Mouse (Mus musculus) brain, embryonic 14.5 days (tissue): ENCODE results near the gene 4931440F15Rik.

Source experiments
- CTCF ChIP-seq: fragments of 200-500 bp; IDR thresholded peaks from 2 replicates; pipeline ENCODE4 v1.5.1; 2012; ENCODE audit warnings: inconsistent platforms, mild to moderate bottlenecking, moderate library complexity, borderline replicate concordance; ENCODE audit not compliant: insufficient read depth, insufficient read length; ENCODE audit errors: extremely low read depth
- POLR2A ChIP-seq: fragments of 200-500 bp; IDR thresholded peaks from 2 replicates; pipeline ENCODE4 v1.6.1; 2012; ENCODE audit warnings: mild to moderate bottlenecking, inconsistent platforms, borderline replicate concordance; ENCODE audit not compliant: poor library complexity, insufficient read depth, insufficient read length, severe bottlenecking; ENCODE audit errors: extremely low read depth

GRCm38 (mm10) chr11:29801432-29802427 lies 23.7 kb downstream of the 4931440F15Rik start:
- no peak for TF ChIP-seq CTCF
- no peak for TF ChIP-seq POLR2A
